Mouse (Mus musculus) thymus, postnatal 0 days (tissue): Measurements from ENCODE around the gene Olfr146. TPM values are rescaled to one million over a fixed set of nuclear protein-coding genes. Genes with fewer than 3 reads are reported as not detected.

Experiments used
- DNase-seq: peaks from one replicate; pipeline ENCODE4 v3.0.0-alpha.2; 2015; ENCODE audit warnings: low spot score
- microRNA-seq: library from miRNA; unstranded; fragments of <30 nt; microRNA quantifications from one replicate; pipeline ENCODE4, GENCODE M21; 2016; ENCODE audit warnings: borderline number of aligned reads
- polyA plus RNA-seq: library from polyadenylated mRNA; unstranded; fragments of >200 nt; fragmentation: Nextera tagmentation; extraction: Ambion mirVana; gene quantifications from 2 replicates; pipeline ENCODE4 v1.2.1, GENCODE M21; 2015

The Olfr146 gene
- polyA plus RNA-seq: not detected in 2 replicates

GRCm38 (mm10) chr9:39023277-39023676 is at the start of gene Olfr146:
TSS of gene Olfr146 (minus strand) at chr9:39023377.
- no peak for DNase-seq

GRCm38 (mm10) chr9:39064851-39065250 is 41.7 kb upstream of the Olfr146 start, which contains the start of gene Olfr937:
TSS of gene Olfr937 (minus strand) at chr9:39064951.
- no peak for DNase-seq

- DNase-seq: no peak
Measured at GRCm38 (mm10) chr9:38999583-38999982, 23.6 kb downstream of the Olfr146 start, which contains the start of gene Olfr935. TSS of gene Olfr935 (minus strand) at chr9:38999683.

- DNase-seq: no peak
Measured at GRCm38 (mm10) chr9:38988215-38988614, 35.0 kb downstream of the Olfr146 start, which contains the start of gene Olfr934. TSS of gene Olfr934 (minus strand) at chr9:38988315.

- no peak for DNase-seq
Measured at GRCm38 (mm10) chr9:38972013-38972412, 51.2 kb downstream of the Olfr146 start, which contains the start of gene Olfr933. TSS of gene Olfr933 (plus strand) at chr9:38972313.

Small RNAs within 50 kb of the gene (microRNA-seq; reads per million reads assigned to microRNA genes)
- not detected for gene Gm25529

Other genes starting within 250 kb of the Olfr146 start
- gene Olfr922, start 208.8 kb downstream of the Olfr146 start, polyA plus RNA-seq: not detected in 2 replicates
- gene Olfr923, start 196.8 kb downstream of the Olfr146 start, polyA plus RNA-seq: not detected in 2 replicates
- not detected in 2 replicates for gene Olfr924, start 178.9 kb downstream of the Olfr146 start, polyA plus RNA-seq
- gene Olfr26, start 168.3 kb downstream of the Olfr146 start, polyA plus RNA-seq: not detected in 2 replicates
- not detected in 2 replicates for gene Olfr926, start 146.3 kb downstream of the Olfr146 start, polyA plus RNA-seq
- not detected in 2 replicates for gene Olfr930, start 93.6 kb downstream of the Olfr146 start, polyA plus RNA-seq
- gene Olfr933, start 51.1 kb downstream of the Olfr146 start, polyA plus RNA-seq: not detected in 2 replicates
- not detected in 2 replicates for gene Olfr934, start 35.1 kb downstream of the Olfr146 start, polyA plus RNA-seq
- gene Olfr935, start 23.7 kb downstream of the Olfr146 start, polyA plus RNA-seq: not detected in 2 replicates
- gene Olfr937, start 41.6 kb upstream of the Olfr146 start, polyA plus RNA-seq: not detected in 2 replicates
- gene Olfr938, start 55.5 kb upstream of the Olfr146 start, polyA plus RNA-seq: not detected in 2 replicates
- not detected in 2 replicates for gene Olfr27, start 104.8 kb upstream of the Olfr146 start, polyA plus RNA-seq
- gene Olfr943, start 142.9 kb upstream of the Olfr146 start, polyA plus RNA-seq: not detected in 2 replicates
- gene Olfr944, start 178.5 kb upstream of the Olfr146 start, polyA plus RNA-seq: not detected in 2 replicates
- gene Olfr1537, start 226.6 kb upstream of the Olfr146 start, polyA plus RNA-seq: not detected in 2 replicates